Mouse (Mus musculus): ENCODE measurements around the gene Clec2g. TPM values are rescaled to one million over a fixed set of nuclear protein-coding genes. Genes with fewer than 3 reads are reported as not detected.
"Not testable (repeated sequence)": the region's sequence is repeated elsewhere in the genome, so short reads cannot be mapped to it uniquely, and the experiment has no call there.

Gene Clec2g
- polyA plus RNA-seq, 1 experiment = not detected

- Histone ChIP-seq H3K36me3 (ENCODE audit: control insufficient read depth, insufficient read depth, low read length) (no peaks in the 10 kb centered on the region), H3K27me3 (replicated peaks; ENCODE audit: control insufficient read depth, insufficient read depth, low read length) (no peaks in the 10 kb centered on the region), H3K4me3 (ENCODE audit: insufficient read depth, low read depth, low read length) (no peak overlapping the region), H3K4me1 (ENCODE audit: control insufficient read depth, insufficient read depth, low read length) (no peaks in the 10 kb centered on the region), H3K27ac (ENCODE audit: insufficient read depth, low read depth, low read length) (no peak overlapping the region)
- DNase-seq = no peak
- WGBS = 93% methylated on average over 3 of the region's 3 CpGs
- no peak for TF ChIP-seq CTCF (conservative IDR thresholded peaks at IDR 0.05; ENCODE audit: insufficient read depth, insufficient read length, low read depth, low read length)
These were observed 39.2 kb downstream of the Clec2g start for GRCm38 (mm10) chr6:128973439-128973697.

- not testable (repeated sequence) for DNase-seq; H3K36me3 ChIP-seq (ENCODE audit: control insufficient read depth, insufficient read depth, low read length); H3K4me1 ChIP-seq (ENCODE audit: control insufficient read depth, insufficient read depth, low read length); H3K4me3 ChIP-seq (ENCODE audit: insufficient read depth, low read depth, low read length); H3K27ac ChIP-seq (ENCODE audit: insufficient read depth, low read depth, low read length); H3K27me3 ChIP-seq (replicated peaks; ENCODE audit: control insufficient read depth, insufficient read depth, low read length)
These were observed 40.7 kb downstream of the Clec2g start for GRCm38 (mm10) chr6:128974850-128975249.

GRCm38 (mm10) chr6:128976194-128976593 is 42.0 kb downstream of the Clec2g start:
- H3K27ac ChIP-seq (ENCODE audit: insufficient read depth, low read depth, low read length) = no peak overlapping the region

GRCm38 (mm10) chr6:128981951-128982541 is 47.9 kb downstream of the Clec2g start:
- H3K27ac ChIP-seq (ENCODE audit: insufficient read depth, low read depth, low read length); H3K4me1 ChIP-seq (ENCODE audit: control insufficient read depth, insufficient read depth, low read length); DNase-seq; H3K4me3 ChIP-seq (ENCODE audit: insufficient read depth, low read depth, low read length); H3K27me3 ChIP-seq (replicated peaks; ENCODE audit: control insufficient read depth, insufficient read depth, low read length); H3K36me3 ChIP-seq (ENCODE audit: control insufficient read depth, insufficient read depth, low read length): not testable (repeated sequence)
- WGBS = 88% methylated on average over 4 of the region's 4 CpGs

More at GRCm38 (mm10) chr6:128976194-128976593, 42.0 kb downstream of the Clec2g start:
- Histone ChIP-seq H3K4me1 (ENCODE audit: control insufficient read depth, insufficient read depth, low read length) (no peaks in the 10 kb centered on the region), H3K36me3 (ENCODE audit: control insufficient read depth, insufficient read depth, low read length) (no peaks in the 10 kb centered on the region), H3K4me3 (ENCODE audit: insufficient read depth, low read depth, low read length) (no peak overlapping the region), H3K27me3 (replicated peaks; ENCODE audit: control insufficient read depth, insufficient read depth, low read length) (no peaks in the 10 kb centered on the region)
- TF ChIP-seq CTCF (conservative IDR thresholded peaks at IDR 0.05; ENCODE audit: insufficient read depth, insufficient read length, low read depth, low read length) (no peak), POLR2A (IDR thresholded peaks at IDR 0.05; ENCODE audit: low read depth, low read length) (no peak)
- DNase-seq = no peak

- DNase-seq = no peak
- Histone ChIP-seq H3K36me3 (ENCODE audit: control insufficient read depth, insufficient read depth, low read length) (no peaks in the 10 kb centered on the region), H3K27me3 (replicated peaks; ENCODE audit: control insufficient read depth, insufficient read depth, low read length) (no peaks in the 10 kb centered on the region), H3K27ac (ENCODE audit: insufficient read depth, low read depth, low read length) (peak overlapping the region; percentile 16), H3K4me1 (ENCODE audit: control insufficient read depth, insufficient read depth, low read length) (peaks cover 8% of the 10 kb centered on the region; the same call in 1 of the 2 replicates), H3K4me3 (ENCODE audit: insufficient read depth, low read depth, low read length) (no peak overlapping the region)
- no peak for TF ChIP-seq POLR2A (IDR thresholded peaks at IDR 0.05; ENCODE audit: low read depth, low read length)
- TF ChIP-seq CTCF (conservative IDR thresholded peaks at IDR 0.05; ENCODE audit: insufficient read depth, insufficient read length, low read depth, low read length) = no peak
- 50% methylated on average over 2 of the region's 2 CpGs for WGBS
These were observed 58.2 kb downstream of the Clec2g start for GRCm38 (mm10) chr6:128992337-128992736.

- DNase-seq = peak; percentile 12
- Histone ChIP-seq H3K27ac (ENCODE audit: insufficient read depth, low read depth, low read length) (peak overlapping the region; percentile 88), H3K27me3 (replicated peaks; ENCODE audit: control insufficient read depth, insufficient read depth, low read length) (no peaks in the 10 kb centered on the region), H3K4me3 (ENCODE audit: insufficient read depth, low read depth, low read length) (0 out of 2 replicates have a peak overlapping the region, but pooled peaks have one; percentile 14), H3K4me1 (ENCODE audit: control insufficient read depth, insufficient read depth, low read length) (peaks cover 8% of the 10 kb centered on the region; the same call in 1 of the 2 replicates), H3K36me3 (ENCODE audit: control insufficient read depth, insufficient read depth, low read length) (no peaks in the 10 kb centered on the region)
- WGBS = 47% methylated on average over 3 of the region's 3 CpGs
- TF ChIP-seq POLR2A (IDR thresholded peaks at IDR 0.05; ENCODE audit: low read depth, low read length) = no peak
These were observed 58.6 kb downstream of the Clec2g start for GRCm38 (mm10) chr6:128992753-128993152.

- H3K27ac ChIP-seq (ENCODE audit: insufficient read depth, low read depth, low read length) = peak overlapping the region; percentile 88
- H3K4me3 ChIP-seq (ENCODE audit: insufficient read depth, low read depth, low read length) = 0 out of 2 replicates have a peak overlapping the region, but pooled peaks have one; percentile 14
- WGBS = 69% methylated on average over 2 of the region's 2 CpGs
- TF ChIP-seq POLR2A (IDR thresholded peaks at IDR 0.05; ENCODE audit: low read depth, low read length) = no peak
- TF ChIP-seq CTCF (conservative IDR thresholded peaks at IDR 0.05; ENCODE audit: insufficient read depth, insufficient read length, low read depth, low read length) = no peak
- no peak for DNase-seq
- H3K4me1 ChIP-seq (ENCODE audit: control insufficient read depth, insufficient read depth, low read length) = peaks cover 8% of the 10 kb centered on the region; the same call in 1 of the 2 replicates
- H3K27me3 ChIP-seq (replicated peaks; ENCODE audit: control insufficient read depth, insufficient read depth, low read length) = no peaks in the 10 kb centered on the region
- no peaks in the 10 kb centered on the region for H3K36me3 ChIP-seq (ENCODE audit: control insufficient read depth, insufficient read depth, low read length)
These were observed 59.0 kb downstream of the Clec2g start for GRCm38 (mm10) chr6:128993221-128993620.

GRCm38 (mm10) chr6:128994336-128994735 is 60.2 kb downstream of the Clec2g start:
- no peaks in the 10 kb centered on the region for H3K27me3 ChIP-seq (replicated peaks; ENCODE audit: control insufficient read depth, insufficient read depth, low read length)
- no peak for TF ChIP-seq CTCF (conservative IDR thresholded peaks at IDR 0.05; ENCODE audit: insufficient read depth, insufficient read length, low read depth, low read length)
- no peak for TF ChIP-seq POLR2A (IDR thresholded peaks at IDR 0.05; ENCODE audit: low read depth, low read length)
- peak; percentile 10 for DNase-seq
- WGBS = 51% methylated on average over 4 of the region's 4 CpGs
- H3K27ac ChIP-seq (ENCODE audit: insufficient read depth, low read depth, low read length) = no peak overlapping the region; the same call in 1 of the 2 replicates
- no peaks in the 10 kb centered on the region for H3K36me3 ChIP-seq (ENCODE audit: control insufficient read depth, insufficient read depth, low read length)
- no peak overlapping the region for H3K4me3 ChIP-seq (ENCODE audit: insufficient read depth, low read depth, low read length)
- H3K4me1 ChIP-seq (ENCODE audit: control insufficient read depth, insufficient read depth, low read length) = peaks cover 8% of the 10 kb centered on the region; the same call in 1 of the 2 replicates
